Mouse (Mus musculus) neural tube, embryonic 11.5 days (tissue): ENCODE measurements around the gene Cachd1. TPM values are rescaled to one million over a fixed set of nuclear protein-coding genes. Genes with fewer than 3 reads are reported as not detected.
A peak's percentile ranks its signal among the peaks of the same experiment; 100 is the strongest.

Source experiments
- ATAC-seq: fragments of 200-750 bp; cut with Nextera tagmentation; 2 replicates; pipeline ENCODE4 v1.8.0; 2017; ENCODE audit warnings: moderate number of reproducible peaks, mild to moderate bottlenecking, moderate TSS enrichment, moderate library complexity; ENCODE audit not compliant: insufficient read depth, low FRiP score, low TSS enrichment
- DNase-seq: peaks from one replicate; pipeline ENCODE4 v3.0.0-alpha.2; 2015; ENCODE audit warnings: low spot score
- H3K27ac ChIP-seq: fragments of 300-500 bp; sonication (generic); 2 replicates; pipeline ENCODE4 v1.5.1; 2014; ENCODE audit warnings: low read depth, mild to moderate bottlenecking, low read length
- H3K27me3 ChIP-seq: fragments of 300-500 bp; sonication (generic); 2 replicates; pipeline ENCODE4 v1.6.1; 2014; ENCODE audit warnings: mild to moderate bottlenecking, low read length, mixed read lengths; ENCODE audit not compliant: control insufficient read depth, insufficient read depth
- H3K36me3 ChIP-seq: fragments of 300-500 bp; sonication (generic); 2 replicates; pipeline ENCODE4 v1.6.1; 2014; ENCODE audit warnings: mild to moderate bottlenecking, low read length, moderate library complexity, mixed read lengths; ENCODE audit not compliant: control insufficient read depth, insufficient read depth
- H3K4me1 ChIP-seq: fragments of 300-500 bp; sonication (generic); 2 replicates; pipeline ENCODE4 v1.6.1; 2014; ENCODE audit warnings: low read length, mixed read lengths; ENCODE audit not compliant: control insufficient read depth, insufficient read depth
- H3K4me2 ChIP-seq: fragments of 300-500 bp; sonication (generic); 2 replicates; pipeline ENCODE4 v1.6.1; 2014; ENCODE audit warnings: low read depth, mild to moderate bottlenecking, moderate library complexity
- H3K4me3 ChIP-seq: fragments of 300-500 bp; sonication (generic); 2 replicates; pipeline ENCODE4 v1.5.1; 2014; ENCODE audit warnings: low read depth, low read length
- H3K9ac ChIP-seq: fragments of 300-500 bp; sonication (generic); 2 replicates; pipeline ENCODE4 v1.6.1; 2014; ENCODE audit warnings: mild to moderate bottlenecking, low read length
- H3K9me3 ChIP-seq: fragments of 300-500 bp; sonication (generic); 2 replicates; pipeline ENCODE4 v1.6.1; 2016; ENCODE audit warnings: low read length; ENCODE audit not compliant: control insufficient read depth
- WGBS: fragments of 180-500 bp; shearing (Covaris S2); extraction: QIAGEN DNeasy Blood & Tissue Kit; methylation state at CpG from one replicate; pipeline ENCODE4 v1.1.7; 2014; 5-methylcytosine and 5-hydroxymethylcytosine counted together
- polyA plus RNA-seq: library from polyadenylated mRNA; unstranded; fragments of >200 nt; fragmentation: Nextera tagmentation; extraction: Ambion mirVana; gene quantifications from 2 replicates; pipeline ENCODE4 v1.2.1, GENCODE M21; 2014

Gene Cachd1
- polyA plus RNA-seq, 1 experiment from 2014 or later = 32.6 TPM

GRCm38 (mm10) chr4:100842629-100843028 is 66.2 kb downstream of the Cachd1 start:
- no peak overlapping the region for H3K9ac ChIP-seq
- no peak for ATAC-seq
- WGBS = 12% methylated on average over 5 of the region's 5 CpGs
- H3K4me2 ChIP-seq = no peak overlapping the region
- H3K4me1 ChIP-seq = 0 out of 2 replicates have a peak, but pooled peaks cover 2% of the 10 kb centered on the region
- H3K27ac ChIP-seq = no peak overlapping the region
- H3K4me3 ChIP-seq = no peak overlapping the region
- H3K36me3 ChIP-seq = no peaks in the 10 kb centered on the region
- no peak for DNase-seq
- no peaks in the 10 kb centered on the region for H3K27me3 ChIP-seq
- H3K9me3 ChIP-seq = no peaks in the 10 kb centered on the region

DNA sequence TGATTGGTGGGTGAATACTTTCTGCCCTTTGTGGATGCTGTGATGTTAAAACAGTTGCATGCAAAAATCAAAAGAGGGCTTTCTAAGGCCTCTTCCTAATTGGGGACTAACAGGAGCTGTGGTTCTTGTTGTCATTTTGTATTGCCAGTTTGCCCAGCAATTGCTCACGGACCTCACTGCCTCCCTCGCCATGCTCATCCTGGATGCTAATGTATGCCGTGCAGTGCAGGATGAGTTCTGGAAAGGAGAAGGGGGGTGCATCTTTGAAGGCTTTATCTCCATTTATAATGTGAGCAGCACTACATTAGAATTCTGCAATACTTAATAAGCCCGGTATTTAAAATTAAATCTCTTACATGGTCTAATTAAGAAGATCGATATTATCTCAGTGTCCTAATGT is 66.6 kb downstream of the Cachd1 start:
- Histone ChIP-seq H3K27ac (no peak overlapping the region), H3K4me1 (0 out of 2 replicates have a peak, but pooled peaks cover 2% of the 10 kb centered on the region), H3K36me3 (no peaks in the 10 kb centered on the region), H3K9me3 (no peaks in the 10 kb centered on the region), H3K9ac (no peak overlapping the region), H3K27me3 (no peaks in the 10 kb centered on the region), H3K4me3 (no peak overlapping the region), H3K4me2 (no peak overlapping the region)
- DNase-seq = no peak
- WGBS = 48% methylated on average over 5 of the region's 5 CpGs
- ATAC-seq = no peak

GRCm38 (mm10) chr4:100850846-100851495 is 74.5 kb downstream of the Cachd1 start:
- H3K4me1 ChIP-seq = peaks cover 6% of the 10 kb centered on the region; the same call in 1 of the 2 replicates
- H3K4me3 ChIP-seq = no peak overlapping the region
- no peak for ATAC-seq
- H3K4me2 ChIP-seq = no peak overlapping the region
- no peaks in the 10 kb centered on the region for H3K36me3 ChIP-seq
- H3K27me3 ChIP-seq = no peaks in the 10 kb centered on the region
- no peaks in the 10 kb centered on the region for H3K9me3 ChIP-seq
- WGBS = 76% methylated on average over 7 of the region's 7 CpGs
- H3K27ac ChIP-seq = no peak overlapping the region
- no peak for DNase-seq
- H3K9ac ChIP-seq = no peak overlapping the region

DNA sequence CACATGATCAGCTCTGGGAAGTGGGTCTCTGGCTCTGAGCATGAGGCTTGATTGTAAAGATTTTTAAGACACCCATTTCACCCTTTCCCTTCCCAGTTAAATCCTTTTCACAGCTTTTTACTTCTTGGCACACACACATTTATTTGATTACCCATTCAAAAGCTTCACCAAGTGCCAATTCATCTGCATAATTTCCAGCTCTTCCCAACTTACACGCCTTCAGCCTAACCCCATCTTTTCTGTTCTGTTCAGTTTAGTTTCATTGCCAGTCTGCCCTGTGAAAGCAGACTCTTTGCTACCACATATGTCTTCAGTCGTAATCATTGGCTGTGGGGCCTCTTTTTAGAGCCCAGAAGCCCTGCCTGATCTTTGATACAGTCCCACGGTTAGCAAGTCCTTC is 76.0 kb downstream of the Cachd1 start:
- no peak for DNase-seq
- no peaks in the 10 kb centered on the region for H3K27me3 ChIP-seq
- H3K4me1 ChIP-seq = peaks cover 9% of the 10 kb centered on the region; the same call in 1 of the 2 replicates
- no peaks in the 10 kb centered on the region for H3K36me3 ChIP-seq
- H3K9ac ChIP-seq = no peak overlapping the region
- H3K4me2 ChIP-seq = no peak overlapping the region
- no peak for ATAC-seq
- no peak overlapping the region for H3K4me3 ChIP-seq
- 56% methylated on average over 3 of the region's 3 CpGs for WGBS
- H3K9me3 ChIP-seq = no peaks in the 10 kb centered on the region
- H3K27ac ChIP-seq = no peak overlapping the region

DNA sequence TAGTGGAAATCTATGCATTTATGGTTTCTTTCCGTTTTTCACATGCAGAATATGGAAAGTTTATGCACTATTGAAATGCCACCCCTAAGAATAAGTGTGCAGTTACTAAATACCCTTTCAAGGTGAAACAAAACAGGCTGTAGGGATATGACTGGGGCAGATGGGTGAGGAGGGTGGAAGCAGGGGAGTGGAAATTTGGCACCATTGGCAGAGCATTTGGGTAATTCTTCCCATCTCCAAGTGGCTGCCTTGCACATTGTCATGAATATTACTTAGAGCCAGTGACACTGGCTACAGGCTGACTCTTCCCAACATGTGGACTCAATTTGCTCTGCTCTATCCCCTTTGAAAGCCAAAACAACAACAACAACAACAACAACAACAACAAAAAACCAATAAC is 77.0 kb downstream of the Cachd1 start:
- DNase-seq = no peak
- Histone ChIP-seq H3K27me3 (no peaks in the 10 kb centered on the region), H3K4me1 (peaks cover 11% of the 10 kb centered on the region; the same call in 1 of the 2 replicates), H3K4me3 (no peak overlapping the region), H3K36me3 (no peaks in the 10 kb centered on the region), H3K9me3 (no peaks in the 10 kb centered on the region), H3K9ac (no peak overlapping the region), H3K27ac (no peak overlapping the region), H3K4me2 (no peak overlapping the region)
- 63% methylated on average over 1 of the region's 1 CpGs for WGBS
- no peak for ATAC-seq

DNA sequence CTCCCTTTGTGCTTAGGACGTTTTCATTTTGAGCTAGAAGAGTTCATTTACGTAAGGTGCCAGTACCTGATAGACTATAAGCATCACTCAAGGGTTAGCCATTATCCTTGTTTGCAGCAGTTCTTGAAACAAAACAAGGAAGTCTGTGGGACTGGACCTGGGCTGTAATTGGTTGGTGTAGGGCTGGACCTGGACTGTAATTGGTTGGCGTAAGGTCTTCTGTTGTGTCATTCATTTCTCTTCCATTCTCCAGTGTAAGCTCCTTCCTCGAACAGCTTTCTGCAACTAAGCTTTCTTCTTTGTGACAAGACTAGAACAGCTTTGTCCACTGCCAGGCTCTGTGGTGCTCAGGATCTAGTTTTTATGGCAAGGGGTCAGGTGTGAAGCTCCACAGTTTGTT is 78.9 kb downstream of the Cachd1 start:
- peaks cover 11% of the 10 kb centered on the region; the same call in 1 of the 2 replicates for H3K4me1 ChIP-seq

GRCm38 (mm10) chr4:100857411-100857869 is 81.0 kb downstream of the Cachd1 start:
- Histone ChIP-seq H3K9me3 (no peaks in the 10 kb centered on the region), H3K4me1 (peaks cover 11% of the 10 kb centered on the region; the same call in 1 of the 2 replicates), H3K9ac (no peak overlapping the region), H3K4me2 (no peak overlapping the region), H3K36me3 (no peaks in the 10 kb centered on the region), H3K4me3 (no peak overlapping the region), H3K27me3 (no peaks in the 10 kb centered on the region), H3K27ac (no peak overlapping the region)
- no peak for DNase-seq
- ATAC-seq = no peak
- 40% methylated on average over 3 of the region's 3 CpGs for WGBS

More for the DNA sequence above, 78.9 kb downstream of the Cachd1 start:
- 81% methylated on average over 4 of the region's 4 CpGs for WGBS
- Histone ChIP-seq H3K27me3 (no peaks in the 10 kb centered on the region), H3K4me3 (no peak overlapping the region), H3K9me3 (no peaks in the 10 kb centered on the region), H3K9ac (no peak overlapping the region), H3K36me3 (no peaks in the 10 kb centered on the region), H3K27ac (no peak overlapping the region), H3K4me2 (no peak overlapping the region)
- ATAC-seq = no peak
- no peak for DNase-seq

DNA sequence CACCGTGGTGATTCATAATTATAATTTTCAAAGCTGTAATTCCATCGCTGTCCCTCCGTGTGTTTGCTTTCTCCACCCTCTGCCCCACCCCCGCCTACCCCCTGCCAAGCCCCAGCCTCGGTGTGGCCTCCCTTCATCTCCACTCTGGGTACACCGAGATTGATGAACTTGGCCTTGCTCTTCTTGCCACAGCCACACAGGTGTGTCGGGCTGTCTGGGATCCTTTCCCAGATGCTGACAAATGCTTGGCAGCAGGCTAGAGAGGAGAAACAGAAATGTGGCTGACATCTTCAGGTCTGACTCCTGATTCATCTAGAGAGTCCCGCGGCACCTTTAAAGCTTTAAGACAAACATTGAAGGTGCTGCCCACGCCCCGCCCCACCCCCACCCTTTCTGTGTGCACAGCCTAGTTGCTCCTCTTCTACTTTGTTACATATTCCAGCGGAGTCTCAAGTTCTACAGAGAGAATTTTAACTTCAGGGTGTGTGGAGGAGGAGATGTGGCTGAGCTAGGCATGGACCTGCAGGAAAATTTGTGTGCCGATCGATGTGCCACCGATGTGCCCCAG is 87.5 kb downstream of the Cachd1 start:
- H3K27me3 ChIP-seq = no peaks in the 10 kb centered on the region
- no peaks in the 10 kb centered on the region for H3K36me3 ChIP-seq
- no peak overlapping the region for H3K9ac ChIP-seq
- no peak for ATAC-seq
- H3K9me3 ChIP-seq = no peaks in the 10 kb centered on the region
- WGBS = 52% methylated on average over 15 of the region's 15 CpGs
- H3K4me3 ChIP-seq = no peak overlapping the region
- no peak overlapping the region for H3K27ac ChIP-seq
- no peak for DNase-seq
- peaks cover 22% of the 10 kb centered on the region for H3K4me1 ChIP-seq
- H3K4me2 ChIP-seq = no peak overlapping the region

DNA sequence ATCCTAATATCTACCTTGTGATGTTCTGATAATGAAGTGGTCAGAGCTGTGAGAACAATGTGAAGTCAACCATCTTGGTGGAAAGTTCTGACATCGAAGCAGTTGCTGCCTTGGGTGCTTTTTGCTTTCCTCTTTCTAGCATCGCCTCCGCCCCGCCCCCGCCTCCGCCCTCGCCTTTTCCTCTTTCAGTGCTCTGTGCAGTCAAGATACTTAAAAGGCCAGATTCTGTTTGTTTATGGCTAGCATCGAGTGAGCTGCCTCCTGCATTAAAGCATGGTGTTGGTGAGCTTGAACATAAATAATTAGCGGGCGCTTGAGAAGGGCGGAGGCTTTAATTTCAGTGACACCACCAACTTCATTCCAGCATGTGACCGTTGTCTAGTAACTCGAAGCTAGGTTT is 88.9 kb downstream of the Cachd1 start:
- Histone ChIP-seq H3K36me3 (no peaks in the 10 kb centered on the region), H3K9ac (no peak overlapping the region), H3K9me3 (no peaks in the 10 kb centered on the region), H3K4me2 (no peak overlapping the region), H3K27me3 (no peaks in the 10 kb centered on the region), H3K27ac (no peak overlapping the region), H3K4me3 (no peak overlapping the region), H3K4me1 (peaks cover 22% of the 10 kb centered on the region)
- DNase-seq (peak; percentile 26), ATAC-seq (peak; percentile 62)
- WGBS = 34% methylated on average over 13 of the region's 13 CpGs
